Mouse (Mus musculus) midbrain, embryonic 14.5 days (tissue): ENCODE measurements around the gene Cptp. TPM values are rescaled to one million over a fixed set of nuclear protein-coding genes. Genes with fewer than 3 reads are reported as not detected.

Experiments
- ATAC-seq: fragments of 200-750 bp; cut with Nextera tagmentation; 2 replicates; pipeline ENCODE4 v1.8.0; 2017; ENCODE audit warnings: moderate number of reproducible peaks, moderate library complexity; ENCODE audit not compliant: low FRiP score, low TSS enrichment
- DNase-seq: peaks from one replicate; pipeline ENCODE4 v3.0.0-alpha.2; 2015
- H3K27ac ChIP-seq: fragments of 300-500 bp; sonication (generic); replicated peaks from 2 replicates; pipeline ENCODE4 v1.5.1; 2014; ENCODE audit warnings: mild to moderate bottlenecking, low read depth, low read length, moderate library complexity
- H3K27me3 ChIP-seq: fragments of 300-500 bp; sonication (generic); 2 replicates; pipeline ENCODE4 v1.6.1; 2014; ENCODE audit warnings: low read length, control low read depth, mixed read lengths; ENCODE audit not compliant: control insufficient read depth, insufficient read depth
- H3K36me3 ChIP-seq: fragments of 300-500 bp; sonication (generic); 2 replicates; pipeline ENCODE4 v1.6.1; 2014; ENCODE audit warnings: low read length, control low read depth; ENCODE audit not compliant: control insufficient read depth, insufficient read depth
- H3K4me1 ChIP-seq: fragments of 300-500 bp; sonication (generic); 2 replicates; pipeline ENCODE4 v1.6.1; 2014; ENCODE audit warnings: mild to moderate bottlenecking, antibody characterized with exemption, low read length, control low read depth; ENCODE audit not compliant: control insufficient read depth, insufficient read depth
- H3K4me2 ChIP-seq: fragments of 300-500 bp; sonication (generic); 2 replicates; pipeline ENCODE4 v1.6.1; 2014; ENCODE audit warnings: mild to moderate bottlenecking, low read length, moderate library complexity
- H3K4me3 ChIP-seq: fragments of 300-500 bp; sonication (generic); replicated peaks from 2 replicates; pipeline ENCODE4 v1.5.1; 2014; ENCODE audit warnings: low read depth, low read length
- H3K9ac ChIP-seq: fragments of 300-500 bp; sonication (generic); replicated peaks from 2 replicates; pipeline ENCODE4 v1.6.1; 2014; ENCODE audit warnings: mild to moderate bottlenecking, low read length, moderate library complexity
- H3K9me3 ChIP-seq: fragments of 300-500 bp; sonication (generic); 2 replicates; pipeline ENCODE4 v1.6.1; 2016; ENCODE audit warnings: low read length, control low read depth, mixed read lengths; ENCODE audit not compliant: control insufficient read depth
- WGBS: fragments of 180-500 bp; shearing (Covaris S2); extraction: QIAGEN DNeasy Blood & Tissue Kit; methylation state at CpG from one replicate; pipeline ENCODE4 v1.1.7; 2014; 5-methylcytosine and 5-hydroxymethylcytosine counted together
- polyA plus RNA-seq: library from polyadenylated mRNA; unstranded; fragments of >200 nt; fragmentation: Nextera tagmentation; extraction: Ambion mirVana; gene quantifications from 2 replicates; pipeline ENCODE4 v1.2.1, GENCODE M21; 2014

Gene Cptp
- polyA plus RNA-seq, 1 experiment from 2014 or later: 31.2 TPM

DNA sequence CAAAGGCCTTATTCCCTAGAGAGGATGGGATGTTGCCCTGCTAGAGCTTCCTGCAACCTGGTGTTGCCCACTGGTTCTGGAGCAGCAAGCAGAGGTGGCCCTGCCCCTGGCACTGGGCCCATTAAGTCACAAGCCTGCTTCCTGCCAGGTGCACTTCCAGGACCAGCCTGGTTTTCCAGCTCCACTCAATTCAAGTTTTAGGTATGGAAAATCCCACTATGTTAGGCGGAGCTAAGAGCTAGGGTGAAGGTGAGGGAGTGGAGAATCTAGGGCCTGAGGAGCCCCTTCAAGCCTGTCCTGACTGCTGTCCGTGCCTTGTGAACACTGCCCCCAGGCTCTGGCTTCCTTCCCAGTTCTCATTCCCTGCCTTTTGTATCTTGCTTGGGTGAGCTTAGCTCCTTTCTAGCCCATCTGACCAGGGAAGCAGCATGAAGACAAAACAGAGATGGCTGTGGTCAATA lies 17.3 kb downstream of the Cptp start:
- H3K27me3 ChIP-seq: no peaks in the 10 kb centered on the region
- DNase-seq (no peak), ATAC-seq (no peak)
- H3K36me3 ChIP-seq: peaks cover 38% of the 10 kb centered on the region
- WGBS: 85% methylated on average over 2 of the region's 2 CpGs
- H3K4me3 ChIP-seq: no peak overlapping the region
- H3K4me2 ChIP-seq: no peak overlapping the region
- no peak overlapping the region for H3K27ac ChIP-seq
- H3K9me3 ChIP-seq: no peaks in the 10 kb centered on the region
- H3K9ac ChIP-seq: no peak overlapping the region
- peaks cover 18% of the 10 kb centered on the region for H3K4me1 ChIP-seq

DNA sequence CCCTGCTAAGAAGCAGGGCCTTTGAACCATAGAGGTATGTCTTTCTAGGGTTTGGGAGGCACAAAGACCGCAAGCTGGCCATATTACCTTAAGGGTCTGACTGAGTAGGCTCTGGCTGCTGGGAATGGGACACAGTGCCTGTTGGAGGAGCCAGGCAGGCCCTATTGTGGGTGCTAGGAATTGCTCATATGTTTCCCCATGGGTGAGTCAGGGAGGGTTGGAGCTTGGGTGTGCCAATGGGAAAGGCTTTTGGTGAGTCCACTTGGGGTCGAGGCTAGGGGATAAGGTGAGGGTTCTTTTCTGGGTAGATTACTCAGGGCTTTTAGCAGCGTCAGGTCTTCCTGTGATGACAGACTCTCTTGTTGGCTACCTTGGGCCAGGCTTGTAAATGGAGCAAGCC lies 17.9 kb downstream of the Cptp start:
- H3K4me2 ChIP-seq: no peak overlapping the region
- ATAC-seq: no peak
- no peak overlapping the region for H3K27ac ChIP-seq
- peaks cover 32% of the 10 kb centered on the region for H3K36me3 ChIP-seq
- WGBS: 92% methylated on average over 3 of the region's 3 CpGs
- no peak for DNase-seq
- H3K9me3 ChIP-seq: no peaks in the 10 kb centered on the region
- H3K4me3 ChIP-seq: no peak overlapping the region
- H3K9ac ChIP-seq: no peak overlapping the region
- H3K27me3 ChIP-seq: no peaks in the 10 kb centered on the region
- H3K4me1 ChIP-seq: peaks cover 24% of the 10 kb centered on the region

DNA sequence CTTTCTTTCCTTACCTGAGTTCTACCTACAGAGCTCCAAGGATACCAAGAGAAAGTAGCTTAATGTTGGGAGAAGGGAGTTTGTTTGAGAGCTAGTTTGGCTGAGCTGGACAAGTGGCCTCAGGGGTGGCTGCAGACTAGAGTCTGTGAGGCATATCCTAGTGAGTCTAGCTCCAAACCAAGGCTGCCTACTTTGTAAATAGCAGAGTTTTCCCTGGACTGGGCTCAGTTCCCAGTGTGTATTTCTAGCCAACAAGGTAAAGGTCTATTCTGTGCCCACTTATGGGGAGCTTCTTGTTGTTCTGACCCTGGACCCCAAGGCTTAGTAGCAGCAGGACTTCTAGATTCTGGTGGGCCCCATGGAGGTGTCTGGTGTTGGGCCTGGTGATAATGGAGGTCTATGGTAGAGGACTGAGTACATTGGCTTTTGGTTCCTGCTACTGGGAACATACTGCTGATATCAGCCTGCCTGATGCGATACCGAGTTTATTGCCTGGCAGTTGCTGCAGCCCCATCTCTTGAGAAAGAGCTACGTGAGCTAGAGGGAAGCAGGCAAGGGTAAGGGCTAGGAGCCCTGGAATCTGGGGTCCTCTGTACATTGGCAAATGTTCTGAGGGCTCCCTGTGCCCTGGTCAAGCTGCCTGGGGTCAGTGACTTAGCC lies 19.3 kb downstream of the Cptp start:
- Histone ChIP-seq H3K9me3 (no peaks in the 10 kb centered on the region), H3K27ac (no peak overlapping the region), H3K9ac (no peak overlapping the region), H3K4me2 (no peak overlapping the region), H3K36me3 (peaks cover 18% of the 10 kb centered on the region), H3K27me3 (no peaks in the 10 kb centered on the region), H3K4me3 (no peak overlapping the region), H3K4me1 (peaks cover 25% of the 10 kb centered on the region)
- no peak for ATAC-seq
- no peak for DNase-seq
- 91% methylated on average over 3 of the region's 3 CpGs for whole genome bisulfite sequencing

DNA sequence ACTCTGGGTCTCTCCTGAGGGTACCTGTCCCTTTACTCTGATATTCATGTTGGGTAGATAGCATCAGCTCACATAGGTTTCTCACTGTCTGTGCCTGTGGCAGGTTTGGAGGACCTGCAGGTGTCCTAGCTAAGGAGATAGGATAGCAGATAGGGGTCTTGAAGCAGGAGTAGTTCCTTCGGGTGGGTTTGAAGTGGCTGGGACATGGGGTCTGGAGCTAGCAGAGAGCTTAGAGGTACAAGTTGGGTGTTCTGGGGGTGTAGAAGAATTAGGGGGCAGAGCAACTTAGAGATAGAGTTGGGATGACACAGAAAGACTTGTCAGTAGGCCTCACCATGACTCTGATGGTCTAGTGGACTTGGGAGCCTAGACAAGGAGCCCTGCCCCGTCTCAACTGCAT lies 19.8 kb downstream of the Cptp start:
- no peak overlapping the region for H3K27ac ChIP-seq
- H3K27me3 ChIP-seq: no peaks in the 10 kb centered on the region
- H3K4me3 ChIP-seq: no peak overlapping the region
- H3K9me3 ChIP-seq: no peaks in the 10 kb centered on the region
- peaks cover 12% of the 10 kb centered on the region; the same call in 1 of the 2 replicates for H3K36me3 ChIP-seq
- no peak for DNase-seq
- H3K4me2 ChIP-seq: peak overlapping the region; percentile 95
- no peak overlapping the region for H3K9ac ChIP-seq
- 89% methylated on average over 2 of the region's 2 CpGs for WGBS
- ATAC-seq: no peak
- H3K4me1 ChIP-seq: peaks cover 25% of the 10 kb centered on the region

DNA sequence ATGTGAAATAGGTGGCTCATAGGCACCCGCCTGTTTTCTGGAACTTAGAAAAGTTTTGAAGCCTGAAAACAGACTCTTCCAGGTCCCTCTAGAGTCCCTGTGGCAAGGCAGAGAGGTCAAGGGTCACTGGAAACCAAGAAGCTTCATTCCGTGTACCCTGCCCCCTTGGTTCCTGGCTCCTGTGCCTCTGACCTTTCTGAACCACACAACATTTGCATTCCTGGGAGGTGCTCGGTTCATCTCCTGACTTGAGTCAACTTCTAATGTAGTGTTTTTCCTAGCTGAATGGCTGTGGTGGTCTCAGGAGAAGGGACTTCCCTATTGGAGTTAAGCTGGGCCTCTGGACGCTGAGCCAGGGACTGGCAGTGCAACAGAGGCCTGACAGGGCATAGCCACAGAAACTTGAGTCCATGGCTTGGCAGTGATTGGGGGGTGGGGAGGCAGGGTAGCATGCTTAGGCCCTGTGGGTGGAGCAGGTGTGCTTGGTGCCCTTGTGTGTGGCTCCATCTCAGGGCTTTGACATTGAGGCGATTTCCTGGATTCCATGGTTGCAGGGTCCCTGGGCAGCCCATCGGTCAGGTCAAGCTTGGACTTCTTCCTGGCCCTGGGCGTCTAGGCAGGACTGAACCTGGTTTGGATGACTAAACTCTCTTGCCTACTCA lies 20.7 kb downstream of the Cptp start:
- peaks cover 25% of the 10 kb centered on the region for H3K4me1 ChIP-seq
- peak overlapping the region; percentile 91 for H3K9ac ChIP-seq
- no peak for ATAC-seq
- no peaks in the 10 kb centered on the region for H3K27me3 ChIP-seq
- peak overlapping the region; percentile 85 for H3K4me3 ChIP-seq
- H3K36me3 ChIP-seq: peaks cover 5% of the 10 kb centered on the region; the same call in 1 of the 2 replicates
- no peak for DNase-seq
- WGBS: 54% methylated on average over 7 of the region's 7 CpGs
- peak overlapping the region; percentile 95 for H3K4me2 ChIP-seq
- H3K27ac ChIP-seq: no peak overlapping the region
- H3K9me3 ChIP-seq: no peaks in the 10 kb centered on the region

DNA sequence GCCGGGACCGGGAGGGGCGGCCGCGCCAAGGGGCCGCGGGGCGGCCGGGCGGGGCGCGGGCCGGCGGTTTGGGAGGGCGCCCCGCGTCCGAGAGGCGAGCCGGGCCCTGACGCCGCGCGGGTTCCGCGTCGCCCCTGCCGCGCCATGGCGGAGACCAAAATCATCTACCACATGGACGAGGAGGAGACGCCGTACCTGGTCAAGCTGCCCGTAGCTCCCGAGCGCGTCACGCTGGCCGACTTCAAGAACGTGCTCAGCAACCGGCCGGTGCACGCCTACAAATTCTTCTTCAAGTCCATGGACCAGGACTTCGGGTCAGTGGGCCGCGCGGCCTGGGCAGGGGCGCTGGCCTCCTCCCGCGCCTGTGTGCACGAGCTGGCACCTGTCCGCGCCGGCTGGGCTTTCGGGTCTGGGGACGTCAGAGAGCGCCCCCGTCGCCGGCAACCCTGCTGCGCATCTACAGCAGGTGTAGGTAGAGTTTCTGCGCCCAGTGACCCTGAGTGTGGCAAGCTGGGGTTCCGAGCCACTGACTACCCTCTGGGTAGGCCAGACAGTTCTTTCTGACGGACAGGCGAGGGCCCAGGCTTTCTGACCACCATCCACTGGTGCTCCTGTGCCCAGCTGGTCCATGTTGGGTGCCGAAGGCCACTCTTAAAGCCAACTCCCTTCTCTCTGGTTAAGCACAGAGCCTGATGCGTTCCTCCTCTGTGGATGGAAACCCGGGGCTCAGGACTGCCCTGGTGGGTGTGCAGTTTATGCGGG lies 21.5 kb downstream of the Cptp start:
- H3K36me3 ChIP-seq: no peaks in the 10 kb centered on the region
- ATAC-seq (peak; percentile 51), DNase-seq (peak; percentile 65)
- H3K9me3 ChIP-seq: no peaks in the 10 kb centered on the region
- WGBS: 1% methylated on average over 66 of the region's 69 CpGs
- peak overlapping the region; percentile 91 for H3K9ac ChIP-seq
- peak overlapping the region; percentile 85 for H3K4me3 ChIP-seq
- no peaks in the 10 kb centered on the region for H3K27me3 ChIP-seq
- peak overlapping the region; percentile 86 for H3K27ac ChIP-seq
- H3K4me1 ChIP-seq: peaks cover 25% of the 10 kb centered on the region
- H3K4me2 ChIP-seq: peak overlapping the region; percentile 95

DNA sequence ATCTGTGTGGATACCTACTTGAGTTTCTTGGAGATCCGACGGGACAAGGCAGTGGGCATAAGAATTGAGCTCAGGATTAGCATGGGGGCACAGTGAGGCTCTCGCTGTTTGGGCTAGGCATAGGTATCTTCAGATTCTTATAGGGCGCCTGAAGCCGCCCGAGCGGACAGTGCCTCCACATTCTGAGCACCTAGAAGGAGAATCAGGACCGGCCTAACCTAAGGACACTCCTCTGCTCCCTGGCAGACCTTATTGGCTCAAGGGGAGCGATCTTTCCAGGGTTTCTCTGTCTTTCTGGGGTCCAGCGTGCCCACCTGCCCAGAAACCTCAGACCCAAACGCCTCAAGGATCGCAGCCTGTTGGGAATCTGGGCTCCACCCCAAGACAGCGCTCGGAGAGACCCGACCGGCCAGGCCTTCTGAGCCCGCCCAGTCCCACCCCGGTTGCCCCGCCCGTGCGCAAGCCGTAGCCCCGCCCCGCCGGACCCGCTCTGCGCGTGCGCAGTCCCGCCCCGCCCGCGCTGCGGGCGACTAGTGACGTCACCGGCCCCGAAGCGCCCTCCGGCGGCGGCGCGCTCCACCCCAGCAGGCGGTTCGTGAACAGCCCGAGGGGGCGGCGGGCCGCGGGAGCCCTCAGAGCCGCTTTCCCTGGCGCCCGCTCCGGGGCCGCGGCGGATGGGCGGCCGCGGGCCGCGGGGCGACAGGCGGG lies 22.2 kb downstream of the Cptp start, which contains the start of gene Dvl1:
TSS of gene Dvl1 (plus strand) at position 532 of the 708 bp plus-strand sequence.
- H3K4me1 ChIP-seq: peaks cover 25% of the 10 kb centered on the region
- H3K4me2 ChIP-seq: peak within 1 kb of the TSS; percentile 95
- H3K27ac ChIP-seq: peak within 1 kb of the TSS; percentile 86
- H3K36me3 ChIP-seq: no peaks in the 10 kb centered on the region
- 2% methylated on average over 65 of the region's 65 CpGs for WGBS
- H3K27me3 ChIP-seq: no peaks in the 10 kb centered on the region; the same call in 1 of the 2 replicates
- H3K9me3 ChIP-seq: no peaks in the 10 kb centered on the region
- H3K4me3 ChIP-seq: peak within 1 kb of the TSS; percentile 85
- ATAC-seq (peak; percentile 88), DNase-seq (peak; percentile 96)
- H3K9ac ChIP-seq: peak within 1 kb of the TSS; percentile 91

DNA sequence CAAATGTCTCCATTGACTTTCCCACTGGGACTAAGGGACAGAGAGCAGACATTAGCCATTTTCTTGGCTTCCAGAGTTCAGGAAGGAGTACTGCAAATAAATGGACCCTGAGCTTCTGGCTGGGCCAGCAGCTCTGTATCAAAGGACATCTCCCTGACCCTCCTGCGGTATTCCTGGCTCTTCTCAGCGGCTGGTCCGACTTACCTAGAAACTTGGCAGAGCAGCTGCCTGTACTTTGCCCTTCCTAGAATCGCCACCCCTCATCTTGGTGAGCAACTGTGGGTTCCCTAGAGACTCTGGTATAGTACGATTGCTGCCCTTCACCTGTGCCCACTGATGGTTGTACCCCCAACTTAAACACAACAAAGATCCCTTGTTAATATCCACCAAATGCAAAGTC lies 26.0 kb downstream of the Cptp start:
- Histone ChIP-seq H3K9me3 (no peaks in the 10 kb centered on the region), H3K4me2 (no peak overlapping the region), H3K27ac (no peak overlapping the region), H3K4me1 (peaks cover 21% of the 10 kb centered on the region), H3K9ac (no peak overlapping the region), H3K36me3 (no peaks in the 10 kb centered on the region), H3K27me3 (no peaks in the 10 kb centered on the region; the same call in none of the 2 replicates), H3K4me3 (no peak overlapping the region)
- DNase-seq (no peak), ATAC-seq (no peak)
- WGBS: 95% methylated on average over 5 of the region's 5 CpGs
